ENCODE assay signal across 15 mouse cellular contexts in genomic region chr4:58170430-58170829, GRCm38 (mm10). TPM values are rescaled to one million over a fixed set of nuclear protein-coding genes. Genes with fewer than 3 reads are reported as not detected.
DNase-seq lines count a peak whose midpoint lies in the region; ATAC-seq and TF ChIP-seq lines count a peak whose summit lies in the region.
"Had no signal": no experiment of that assay in that cellular context is flagged by ENCODE, and none has a peak within 500 bp of the region (broad histone marks: within the 10 kb centered on the region; RNA-seq: fewer than 3 reads in every experiment).

No protein-coding gene starts in this region.

- no peak overlapping the region for H3K27ac ChIP-seq in embryonic facial prominence, embryonic 14.5 days (replicated peaks; ENCODE audit: low read depth, low read length)
- H3K27ac ChIP-seq in intestine, embryonic 15.5 days: 0 out of 2 replicates have a peak overlapping the region, but pooled peaks have one; percentile 58
- peak overlapping the region; percentile 65; the same call in 1 of the 2 replicates for H3K27ac ChIP-seq in limb, embryonic 14.5 days (replicated peaks; ENCODE audit: low read depth, low read length)
- no peak overlapping the region for H3K27ac ChIP-seq in midbrain, postnatal 0 days (ENCODE audit: low read depth, low read length)
- H3K27ac ChIP-seq: heart, embryonic 15.5 days; midbrain, embryonic 12.5 days; neural tube, embryonic 15.5 days had no signal

- no peak for TF ChIP-seq CTCF in midbrain, postnatal 0 days (IDR thresholded peaks at IDR 0.05)

- 50% methylated on average over 5 of the region's 5 CpGs for WGBS in embryonic facial prominence, embryonic 14.5 days
- WGBS in intestine, embryonic 15.5 days: 44% methylated on average over 5 of the region's 5 CpGs
- WGBS in limb, embryonic 14.5 days: 11% methylated on average over 5 of the region's 5 CpGs
- WGBS in midbrain, postnatal 0 days: 83% methylated on average over 5 of the region's 5 CpGs

- no peak overlapping the region for H3K4me3 ChIP-seq in embryonic facial prominence, embryonic 14.5 days (ENCODE audit: low read depth, low read length)
- no peak overlapping the region for H3K4me3 ChIP-seq in intestine, embryonic 15.5 days (replicated peaks)
- no peak overlapping the region for H3K4me3 ChIP-seq in limb, embryonic 14.5 days (replicated peaks; ENCODE audit: low read length)
- no peak overlapping the region for H3K4me3 ChIP-seq in midbrain, postnatal 0 days (ENCODE audit: low read depth, low read length)
- H3K4me3 ChIP-seq: heart, embryonic 15.5 days; limb, embryonic 15.5 days; midbrain, embryonic 12.5 days; neural tube, embryonic 15.5 days had no signal

- no peak overlapping the region for H3K4me2 ChIP-seq in embryonic facial prominence, embryonic 14.5 days (ENCODE audit: low read depth, low read length)
- H3K4me2 ChIP-seq in intestine, embryonic 15.5 days (replicated peaks): no peak overlapping the region
- no peak overlapping the region for H3K4me2 ChIP-seq in limb, embryonic 14.5 days (replicated peaks; ENCODE audit: low read depth, low read length, severe bottlenecking)
- no peak overlapping the region for H3K4me2 ChIP-seq in midbrain, postnatal 0 days (ENCODE audit: low read depth, low read length, poor library complexity, severe bottlenecking)
- H3K4me2 ChIP-seq: heart, embryonic 15.5 days; limb, embryonic 15.5 days; midbrain, embryonic 12.5 days; neural tube, embryonic 15.5 days had no signal

- no peaks in the 10 kb centered on the region for H3K27me3 ChIP-seq in embryonic facial prominence, embryonic 14.5 days (replicated peaks; ENCODE audit: control insufficient read depth, insufficient read depth, low read length)
- no peaks in the 10 kb centered on the region for H3K27me3 ChIP-seq in intestine, embryonic 15.5 days (replicated peaks)
- H3K27me3 ChIP-seq in limb, embryonic 14.5 days (ENCODE audit: control insufficient read depth, insufficient read depth, low read length): no peaks in the 10 kb centered on the region
- no peaks in the 10 kb centered on the region for H3K27me3 ChIP-seq in midbrain, postnatal 0 days (ENCODE audit: insufficient read depth, low read length)
- H3K27me3 ChIP-seq: heart, embryonic 15.5 days; limb, embryonic 15.5 days; midbrain, embryonic 12.5 days; neural tube, embryonic 15.5 days; Patski had no signal

- H3K9me3 ChIP-seq in embryonic facial prominence, embryonic 14.5 days (ENCODE audit: control insufficient read depth, low read length): no peaks in the 10 kb centered on the region
- no peaks in the 10 kb centered on the region for H3K9me3 ChIP-seq in intestine, embryonic 15.5 days
- no peaks in the 10 kb centered on the region for H3K9me3 ChIP-seq in limb, embryonic 14.5 days (ENCODE audit: control insufficient read depth, low read length)
- no peaks in the 10 kb centered on the region for H3K9me3 ChIP-seq in midbrain, postnatal 0 days (ENCODE audit: low read length)
- H3K9me3 ChIP-seq: heart, embryonic 15.5 days; limb, embryonic 15.5 days; midbrain, embryonic 12.5 days; neural tube, embryonic 15.5 days had no signal

- H3K9ac ChIP-seq in embryonic facial prominence, embryonic 14.5 days (ENCODE audit: low read depth, low read length): no peak overlapping the region
- no peak overlapping the region for H3K9ac ChIP-seq in intestine, embryonic 15.5 days
- no peak overlapping the region for H3K9ac ChIP-seq in limb, embryonic 14.5 days (ENCODE audit: low read depth, low read length, severe bottlenecking)
- no peak overlapping the region for H3K9ac ChIP-seq in midbrain, postnatal 0 days (replicated peaks; ENCODE audit: low read length, poor library complexity, severe bottlenecking)
- H3K9ac ChIP-seq: heart, embryonic 15.5 days; limb, embryonic 15.5 days; midbrain, embryonic 12.5 days; neural tube, embryonic 15.5 days had no signal

- no peak for ATAC-seq in embryonic facial prominence, embryonic 14.5 days (ENCODE audit: low read depth)
- no peak for ATAC-seq in intestine, embryonic 15.5 days
- ATAC-seq in limb, embryonic 14.5 days (ENCODE audit: low FRiP score, low read depth): peak; percentile 74
- ATAC-seq in monocyte, adult 5-6 weeks (replicated peaks; ENCODE audit: insufficient number of reproducible peaks, low FRiP score, low TSS enrichment, poor library complexity, severe bottlenecking): no peak
- ATAC-seq in midbrain, postnatal 0 days (ENCODE audit: low FRiP score): no peak

- no peaks in the 10 kb centered on the region for H3K36me3 ChIP-seq in embryonic facial prominence, embryonic 14.5 days (ENCODE audit: control insufficient read depth, insufficient read depth, low read length)
- no peaks in the 10 kb centered on the region for H3K36me3 ChIP-seq in intestine, embryonic 15.5 days
- H3K36me3 ChIP-seq in limb, embryonic 14.5 days (ENCODE audit: control insufficient read depth, insufficient read depth, low read length): no peaks in the 10 kb centered on the region
- H3K36me3 ChIP-seq in midbrain, postnatal 0 days (ENCODE audit: insufficient read depth, low read length): no peaks in the 10 kb centered on the region
- H3K36me3 ChIP-seq: heart, embryonic 15.5 days; limb, embryonic 15.5 days; midbrain, embryonic 12.5 days; neural tube, embryonic 15.5 days had no signal

- H3K4me1 ChIP-seq in embryonic facial prominence, embryonic 14.5 days (ENCODE audit: control insufficient read depth, insufficient read depth, low read length): peaks cover 9% of the 10 kb centered on the region; the same call in 1 of the 2 replicates
- H3K4me1 ChIP-seq in intestine, embryonic 15.5 days (replicated peaks): peaks cover 3% of the 10 kb centered on the region; the same call in 1 of the 2 replicates
- peaks cover 20% of the 10 kb centered on the region for H3K4me1 ChIP-seq in limb, embryonic 14.5 days (ENCODE audit: control insufficient read depth, insufficient read depth, low read length)
- H3K4me1 ChIP-seq in midbrain, postnatal 0 days (ENCODE audit: insufficient read depth, low read length): no peaks in the 10 kb centered on the region
- H3K4me1 ChIP-seq: heart, embryonic 15.5 days; midbrain, embryonic 12.5 days; neural tube, embryonic 15.5 days had no signal

- DNase-seq in gastrocnemius, postnatal 25 days: peak; percentile 30
- DNase-seq in gastrocnemius, adult 8-10 months (ENCODE audit: low spot score in 2 of 2): no peak
- DNase-seq in embryonic facial prominence, embryonic 14.5 days (ENCODE audit: low spot score): peak; percentile 59
- DNase-seq in limb, embryonic 14.5 days (ENCODE audit: low spot score): peak; percentile 52
- no peak for DNase-seq in right cerebral cortex, postnatal 10 days (ENCODE audit: low spot score in 2 of 2)
- DNase-seq in midbrain, postnatal 0 days (ENCODE audit: low spot score): no peak
- DNase-seq: adrenal gland, postnatal 36 days; cerebellum, adult 18-20 months had no signal

- TF ChIP-seq POLR2A in limb, embryonic 14.5 days (IDR thresholded peaks at IDR 0.05; ENCODE audit: borderline replicate concordance, extremely low read depth, insufficient read depth, insufficient read length): no peak

RNA-seq across cellular contexts. Expression of gene Svep1, which starts 36.2 kb away (rescaled TPM):
- 10 to 100 TPM in 1 of 2 experiments, 1 to 10 TPM in 1; 8.2 to 11.9 TPM for total RNA-seq in gastrocnemius, postnatal 25 days (2021)
- 1 to 10 TPM; 3.3 to 6.4 (median 4.0) TPM for total RNA-seq in gastrocnemius, adult 8-10 months (2022)
- polyA plus RNA-seq in embryonic facial prominence, embryonic 14.5 days (2014; fragmentation: Nextera tagmentation; extraction: Ambion mirVana): 10.6 and 12.1 TPM in 2 replicates
- 6.2 and 6.3 TPM in 2 replicates for polyA plus RNA-seq in intestine, embryonic 15.5 days (2015; fragmentation: Nextera tagmentation; extraction: Ambion mirVana)
- polyA plus RNA-seq in limb, embryonic 14.5 days (2012; rRNA removed): 11.0 and 11.7 TPM in 2 replicates
- 7.7 and 8.2 TPM in 2 replicates for polyA plus RNA-seq in limb, embryonic 14.5 days (2014; fragmentation: Nextera tagmentation; extraction: Ambion mirVana)
- not detected in 3 replicates for total RNA-seq in monocyte, adult 5-6 weeks (2017)
- total RNA-seq in midbrain, postnatal 0 days (2014; rRNA removed): 5.7 and 5.9 TPM in 2 replicates
- polyA plus RNA-seq in midbrain, postnatal 0 days (2015; fragmentation: Nextera tagmentation; extraction: Ambion mirVana): 0.75 and 0.85 TPM in 2 replicates

Comparison
In these comparisons a context has a peak if more than half of its experiments do, and no peak if none do; other contexts are left out.
1. DNase-seq: peak in gastrocnemius, postnatal 25 days (single experiment), embryonic facial prominence, embryonic 14.5 days (single experiment) and limb, embryonic 14.5 days (single experiment); none in gastrocnemius, adult 8-10 months (0 of 2), right cerebral cortex, postnatal 10 days (0 of 2) and midbrain, postnatal 0 days (single experiment).
2. H3K27ac ChIP-seq: peak in intestine, embryonic 15.5 days (single experiment) and limb, embryonic 14.5 days (single experiment); none in embryonic facial prominence, embryonic 14.5 days (single experiment) and midbrain, postnatal 0 days (single experiment).